Mouse (Mus musculus) G1E (cell line): ENCODE data around the gene Btk.

Experiments used
- CTCF ChIP-seq: IDR thresholded peaks from 2 replicates; pipeline ENCODE4 v1.5.1; 2012; ENCODE audit warnings: low read depth, low read length, inconsistent platforms, mixed read lengths
- GATA2 ChIP-seq: IDR thresholded peaks from 2 replicates; pipeline ENCODE4 v1.6.1; 2012; ENCODE audit warnings: low read depth, low read length, inconsistent platforms, borderline replicate concordance
- POLR2AphosphoS5 ChIP-seq: IDR thresholded peaks from 2 replicates; pipeline ENCODE4 v1.6.1; 2012; ENCODE audit warnings: low read depth, low read length, inconsistent platforms; ENCODE audit not compliant: insufficient replicate concordance
- TAL1 ChIP-seq: conservative IDR thresholded peaks from 2 replicates; pipeline ENCODE4 v1.6.1; 2012; ENCODE audit warnings: low read depth, low read length, inconsistent platforms, mixed read lengths

DNA sequence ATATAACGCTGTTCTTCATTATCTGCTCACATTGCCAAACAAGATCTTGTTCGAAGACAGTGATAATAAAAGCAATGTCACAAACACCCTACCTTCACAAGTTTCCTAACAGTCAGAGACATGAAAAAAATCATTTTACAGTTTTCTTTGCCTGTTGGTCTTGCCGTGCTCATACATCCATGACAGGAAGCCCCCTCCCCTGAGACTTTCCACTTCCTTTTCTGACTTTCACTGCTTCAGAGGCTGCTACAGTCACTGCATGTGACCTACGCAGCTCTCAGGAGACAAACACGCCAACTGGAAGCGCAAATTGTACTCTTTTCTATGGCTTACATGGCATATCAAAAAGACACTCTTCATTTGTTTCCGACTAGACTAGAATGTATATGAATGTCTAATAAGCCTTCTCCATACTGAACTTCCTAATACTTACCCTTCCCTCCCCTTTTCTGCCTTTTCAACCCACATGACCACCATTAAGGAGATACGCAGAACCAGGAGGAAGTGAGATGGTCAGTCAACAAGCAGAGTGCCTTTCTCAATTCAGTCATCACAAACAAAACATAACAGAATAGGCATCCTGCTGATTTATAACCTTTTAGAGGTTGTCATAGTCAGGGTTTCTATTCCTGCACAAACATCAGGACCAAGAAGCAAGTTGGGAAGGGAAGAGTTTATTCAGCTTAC lies 16.7 kb downstream of the Btk start:
- TF ChIP-seq CTCF (no peak), TAL1 (no peak), GATA2 (no peak), POLR2AphosphoS5 (no peak)
